Mouse (Mus musculus): Measurements from ENCODE around the gene Nit1.

GRCm38 (mm10) chr1:171293906-171294297 lies 51.5 kb downstream of the Nit1 start:
- TF ChIP-seq CTCF (IDR thresholded peaks at IDR 0.05; ENCODE audit: insufficient read depth, low read length) = no peak
- TF ChIP-seq POLR2A (IDR thresholded peaks at IDR 0.05; ENCODE audit: borderline replicate concordance, extremely low read depth, low read depth, low read length) = no peak

All from lung, adult 2 months (tissue).